Mouse (Mus musculus): ENCODE measurements around the gene Lypd6. TPM values are rescaled to one million over a fixed set of nuclear protein-coding genes. Genes with fewer than 3 reads are reported as not detected.

Lypd6 gene
- total RNA-seq (2017), result not detected in 2 replicates

- no peak for ATAC-seq (ENCODE audit: extremely low read depth, insufficient number of reproducible peaks, low FRiP score, poor library complexity, severe bottlenecking)
Measured at GRCm38 (mm10) chr2:50066246-50066967, at the start of gene Lypd6. TSS of gene Lypd6 (plus strand) at chr2:50066429.

- no peak for ATAC-seq (ENCODE audit: extremely low read depth, insufficient number of reproducible peaks, low FRiP score, poor library complexity, severe bottlenecking)
Measured at GRCm38 (mm10) chr2:50019477-50019876, 46.8 kb upstream of the Lypd6 start.

- ATAC-seq (ENCODE audit: extremely low read depth, insufficient number of reproducible peaks, low FRiP score, poor library complexity, severe bottlenecking), result no peak
Measured at GRCm38 (mm10) chr2:50025549-50025948, 40.7 kb upstream of the Lypd6 start.

GRCm38 (mm10) chr2:50028930-50029329 lies 37.3 kb upstream of the Lypd6 start:
- ATAC-seq (ENCODE audit: extremely low read depth, insufficient number of reproducible peaks, low FRiP score, poor library complexity, severe bottlenecking), result no peak

- ATAC-seq (ENCODE audit: extremely low read depth, insufficient number of reproducible peaks, low FRiP score, poor library complexity, severe bottlenecking), result no peak
Measured at GRCm38 (mm10) chr2:50044170-50044870, 21.9 kb upstream of the Lypd6 start.

- ATAC-seq (ENCODE audit: extremely low read depth, insufficient number of reproducible peaks, low FRiP score, poor library complexity, severe bottlenecking), result no peak
Measured at GRCm38 (mm10) chr2:50044871-50045470, 21.3 kb upstream of the Lypd6 start.

- no peak for ATAC-seq (ENCODE audit: extremely low read depth, insufficient number of reproducible peaks, low FRiP score, poor library complexity, severe bottlenecking)
Measured at GRCm38 (mm10) chr2:50045841-50046240, 20.4 kb upstream of the Lypd6 start.

GRCm38 (mm10) chr2:50048442-50048841 lies 17.8 kb upstream of the Lypd6 start:
- no peak for ATAC-seq (ENCODE audit: extremely low read depth, insufficient number of reproducible peaks, low FRiP score, poor library complexity, severe bottlenecking)

- ATAC-seq (ENCODE audit: extremely low read depth, insufficient number of reproducible peaks, low FRiP score, poor library complexity, severe bottlenecking), result no peak
Measured at GRCm38 (mm10) chr2:50053893-50054292, 12.3 kb upstream of the Lypd6 start.

GRCm38 (mm10) chr2:50065902-50066245 lies 355 bp upstream of the Lypd6 start:
- no peak for ATAC-seq (ENCODE audit: extremely low read depth, insufficient number of reproducible peaks, low FRiP score, poor library complexity, severe bottlenecking)

GRCm38 (mm10) chr2:50066968-50067315 lies 713 bp downstream of the Lypd6 start:
- no peak for ATAC-seq (ENCODE audit: extremely low read depth, insufficient number of reproducible peaks, low FRiP score, poor library complexity, severe bottlenecking)

- ATAC-seq (ENCODE audit: extremely low read depth, insufficient number of reproducible peaks, low FRiP score, poor library complexity, severe bottlenecking), result no peak
Measured at GRCm38 (mm10) chr2:50069571-50070295, 3.5 kb downstream of the Lypd6 start.

- ATAC-seq (ENCODE audit: extremely low read depth, insufficient number of reproducible peaks, low FRiP score, poor library complexity, severe bottlenecking), result no peak
Measured at GRCm38 (mm10) chr2:50072158-50072557, 5.9 kb downstream of the Lypd6 start.

- ATAC-seq (ENCODE audit: extremely low read depth, insufficient number of reproducible peaks, low FRiP score, poor library complexity, severe bottlenecking), result no peak
Measured at GRCm38 (mm10) chr2:50084746-50085145, 18.5 kb downstream of the Lypd6 start.

GRCm38 (mm10) chr2:50087761-50088160 lies 21.5 kb downstream of the Lypd6 start:
- no peak for ATAC-seq (ENCODE audit: extremely low read depth, insufficient number of reproducible peaks, low FRiP score, poor library complexity, severe bottlenecking)

GRCm38 (mm10) chr2:50096336-50096735 lies 30.1 kb downstream of the Lypd6 start:
- ATAC-seq (ENCODE audit: extremely low read depth, insufficient number of reproducible peaks, low FRiP score, poor library complexity, severe bottlenecking), result no peak

- no peak for ATAC-seq (ENCODE audit: extremely low read depth, insufficient number of reproducible peaks, low FRiP score, poor library complexity, severe bottlenecking)
Measured at GRCm38 (mm10) chr2:50100364-50101151, 34.3 kb downstream of the Lypd6 start.

- ATAC-seq (ENCODE audit: extremely low read depth, insufficient number of reproducible peaks, low FRiP score, poor library complexity, severe bottlenecking), result no peak
Measured at GRCm38 (mm10) chr2:50101152-50101450, 34.9 kb downstream of the Lypd6 start.

- no peak for ATAC-seq (ENCODE audit: extremely low read depth, insufficient number of reproducible peaks, low FRiP score, poor library complexity, severe bottlenecking)
Measured at GRCm38 (mm10) chr2:50103850-50104503, 37.7 kb downstream of the Lypd6 start.
